Mouse (Mus musculus): ENCODE measurements at regions not wholly inside any gene's neighbourhood (a gene's known extent, or its start where the extent isn't known, plus 50 kb on each side); places are given as distances from the start of the nearest gene placed in this dataset.

GRCm38 (mm10) chr13:43952972-43953592 lies 168.5 kb downstream of the Cd83 start:
- no peak overlapping the region for H3K27ac ChIP-seq (ENCODE audit: insufficient read depth, low read depth, low read length)
- WGBS, result 93% methylated on average over 5 of the region's 5 CpGs
- no peaks in the 10 kb centered on the region for H3K27me3 ChIP-seq (ENCODE audit: control insufficient read depth, insufficient read depth, low read length)
- no peaks in the 10 kb centered on the region for H3K36me3 ChIP-seq (ENCODE audit: control insufficient read depth, insufficient read depth, low read length)
- peaks cover 4% of the 10 kb centered on the region; the same call in 1 of the 2 replicates for H3K4me1 ChIP-seq (ENCODE audit: control insufficient read depth, insufficient read depth, insufficient read length, low read length)
- H3K4me3 ChIP-seq (ENCODE audit: low read depth, low read length), result no peak overlapping the region
- no peak for TF ChIP-seq POLR2A (IDR thresholded peaks at IDR 0.05; ENCODE audit: low read depth, low read length)
- TF ChIP-seq CTCF (IDR thresholded peaks at IDR 0.05; ENCODE audit: extremely low read depth, insufficient read length, insufficient replicate concordance, low read depth, low read length), result no peak

GRCm38 (mm10) chr13:43954714-43955393 lies 170.3 kb downstream of the Cd83 start:
- 57% methylated on average over 10 of the region's 10 CpGs for WGBS
- peaks cover 4% of the 10 kb centered on the region; the same call in 1 of the 2 replicates for H3K4me1 ChIP-seq (ENCODE audit: control insufficient read depth, insufficient read depth, insufficient read length, low read length)
- H3K27me3 ChIP-seq (ENCODE audit: control insufficient read depth, insufficient read depth, low read length), result no peaks in the 10 kb centered on the region
- no peak overlapping the region for H3K4me3 ChIP-seq (ENCODE audit: low read depth, low read length)
- TF ChIP-seq POLR2A (IDR thresholded peaks at IDR 0.05; ENCODE audit: low read depth, low read length) (no peak), CTCF (IDR thresholded peaks at IDR 0.05; ENCODE audit: extremely low read depth, insufficient read length, insufficient replicate concordance, low read depth, low read length) (no peak)
- H3K27ac ChIP-seq (ENCODE audit: insufficient read depth, low read depth, low read length), result no peak overlapping the region; the same call in 1 of the 2 replicates
- no peaks in the 10 kb centered on the region for H3K36me3 ChIP-seq (ENCODE audit: control insufficient read depth, insufficient read depth, low read length)

GRCm38 (mm10) chr13:43957046-43957445 lies 172.5 kb downstream of the Cd83 start:
- TF ChIP-seq POLR2A (IDR thresholded peaks at IDR 0.05; ENCODE audit: low read depth, low read length) (no peak), CTCF (IDR thresholded peaks at IDR 0.05; ENCODE audit: extremely low read depth, insufficient read length, insufficient replicate concordance, low read depth, low read length) (no peak)
- Histone ChIP-seq H3K27me3 (ENCODE audit: control insufficient read depth, insufficient read depth, low read length) (no peaks in the 10 kb centered on the region), H3K36me3 (ENCODE audit: control insufficient read depth, insufficient read depth, low read length) (no peaks in the 10 kb centered on the region), H3K4me1 (ENCODE audit: control insufficient read depth, insufficient read depth, insufficient read length, low read length) (peaks cover 4% of the 10 kb centered on the region; the same call in 1 of the 2 replicates), H3K27ac (ENCODE audit: insufficient read depth, low read depth, low read length) (no peak overlapping the region), H3K4me3 (ENCODE audit: low read depth, low read length) (no peak overlapping the region)
- 93% methylated on average over 2 of the region's 2 CpGs for WGBS

- no peak overlapping the region for H3K27ac ChIP-seq (ENCODE audit: insufficient read depth, low read depth, low read length)
- TF ChIP-seq CTCF (IDR thresholded peaks at IDR 0.05; ENCODE audit: extremely low read depth, insufficient read length, insufficient replicate concordance, low read depth, low read length), result no peak
- no peak for TF ChIP-seq POLR2A (IDR thresholded peaks at IDR 0.05; ENCODE audit: low read depth, low read length)
- WGBS, result 58% methylated on average over 9 of the region's 9 CpGs
- H3K27me3 ChIP-seq (ENCODE audit: control insufficient read depth, insufficient read depth, low read length), result no peaks in the 10 kb centered on the region
- H3K4me3 ChIP-seq (ENCODE audit: low read depth, low read length), result no peak overlapping the region
- no peaks in the 10 kb centered on the region for H3K36me3 ChIP-seq (ENCODE audit: control insufficient read depth, insufficient read depth, low read length)
- peaks cover 6% of the 10 kb centered on the region; the same call in 1 of the 2 replicates for H3K4me1 ChIP-seq (ENCODE audit: control insufficient read depth, insufficient read depth, insufficient read length, low read length)
These were observed 174.6 kb downstream of the Cd83 start for GRCm38 (mm10) chr13:43959121-43959572.

GRCm38 (mm10) chr13:43961047-43961690 lies 176.6 kb downstream of the Cd83 start:
- Histone ChIP-seq H3K4me3 (ENCODE audit: low read depth, low read length) (no peak overlapping the region), H3K27me3 (ENCODE audit: control insufficient read depth, insufficient read depth, low read length) (no peaks in the 10 kb centered on the region), H3K4me1 (ENCODE audit: control insufficient read depth, insufficient read depth, insufficient read length, low read length) (peaks cover 10% of the 10 kb centered on the region; the same call in 1 of the 2 replicates), H3K27ac (ENCODE audit: insufficient read depth, low read depth, low read length) (no peak overlapping the region), H3K36me3 (ENCODE audit: control insufficient read depth, insufficient read depth, low read length) (no peaks in the 10 kb centered on the region)
- TF ChIP-seq POLR2A (IDR thresholded peaks at IDR 0.05; ENCODE audit: low read depth, low read length) (no peak), CTCF (IDR thresholded peaks at IDR 0.05; ENCODE audit: extremely low read depth, insufficient read length, insufficient replicate concordance, low read depth, low read length) (no peak)
- WGBS, result 85% methylated on average over 6 of the region's 6 CpGs

- WGBS, result 82% methylated on average over 3 of the region's 3 CpGs
- H3K27ac ChIP-seq (ENCODE audit: insufficient read depth, low read depth, low read length), result no peak overlapping the region
These were observed 177.4 kb downstream of the Cd83 start for GRCm38 (mm10) chr13:43961987-43962386.

GRCm38 (mm10) chr13:43963321-43963720 lies 178.7 kb downstream of the Cd83 start:
- Histone ChIP-seq H3K4me3 (ENCODE audit: low read depth, low read length) (no peak overlapping the region), H3K36me3 (ENCODE audit: control insufficient read depth, insufficient read depth, low read length) (no peaks in the 10 kb centered on the region), H3K27ac (ENCODE audit: insufficient read depth, low read depth, low read length) (no peak overlapping the region), H3K4me1 (ENCODE audit: control insufficient read depth, insufficient read depth, insufficient read length, low read length) (peaks cover 10% of the 10 kb centered on the region; the same call in 1 of the 2 replicates), H3K27me3 (ENCODE audit: control insufficient read depth, insufficient read depth, low read length) (no peaks in the 10 kb centered on the region)
- 68% methylated on average over 3 of the region's 3 CpGs for WGBS
- TF ChIP-seq CTCF (IDR thresholded peaks at IDR 0.05; ENCODE audit: extremely low read depth, insufficient read length, insufficient replicate concordance, low read depth, low read length), result no peak
- no peak for TF ChIP-seq POLR2A (IDR thresholded peaks at IDR 0.05; ENCODE audit: low read depth, low read length)

More at GRCm38 (mm10) chr13:43961987-43962386, 177.4 kb downstream of the Cd83 start:
- Histone ChIP-seq H3K36me3 (ENCODE audit: control insufficient read depth, insufficient read depth, low read length) (no peaks in the 10 kb centered on the region), H3K4me3 (ENCODE audit: low read depth, low read length) (no peak overlapping the region), H3K4me1 (ENCODE audit: control insufficient read depth, insufficient read depth, insufficient read length, low read length) (peaks cover 10% of the 10 kb centered on the region; the same call in 1 of the 2 replicates), H3K27me3 (ENCODE audit: control insufficient read depth, insufficient read depth, low read length) (no peaks in the 10 kb centered on the region)
- TF ChIP-seq CTCF (IDR thresholded peaks at IDR 0.05; ENCODE audit: extremely low read depth, insufficient read length, insufficient replicate concordance, low read depth, low read length) (no peak), POLR2A (IDR thresholded peaks at IDR 0.05; ENCODE audit: low read depth, low read length) (no peak)

All from small intestine, adult 2 months (tissue).